Mouse (Mus musculus) CH12.LX (cell line): ENCODE data around the gene Upp2. TPM values are rescaled to one million over a fixed set of nuclear protein-coding genes. Genes with fewer than 3 reads are reported as not detected.

ENCODE experiments used
- DNase-seq: peaks from one replicate; pipeline ENCODE4 v3.0.0-alpha.2; 2013; ENCODE audit errors: extremely low read depth
- H3K27ac ChIP-seq: 2 replicates; pipeline ENCODE4 v1.5.1; 2012; ENCODE audit warnings: low read depth, mild to moderate bottlenecking, control low read depth, moderate library complexity; ENCODE audit not compliant: insufficient read depth
- H3K27me3 ChIP-seq: replicated peaks from 2 replicates; pipeline ENCODE3; 2012; ENCODE audit warnings: inconsistent platforms
- H3K36me3 ChIP-seq, 2 experiments: replicated peaks in 1 of 2; 2 replicates each; pipeline versions ENCODE3 to v1.6.1; 2012; ENCODE audit warnings: inconsistent platforms in 1 of 2, low read length in 1 of 2, mild to moderate bottlenecking in 1 of 2, mixed read lengths in 1 of 2, moderate library complexity in 1 of 2; ENCODE audit not compliant: control insufficient read depth in 1 of 2, insufficient read depth in 1 of 2
- H3K4me1 ChIP-seq, 2 experiments: 2 replicates each; pipeline ENCODE4 v1.6.1; 2012; ENCODE audit warnings: inconsistent platforms in 1 of 2, moderate library complexity in 1 of 2; ENCODE audit not compliant: insufficient read depth in 2 of 2, control insufficient read depth in 1 of 2
- H3K4me2 ChIP-seq: 2 replicates; pipeline ENCODE4 v1.6.1; 2012; ENCODE audit warnings: low read depth, mild to moderate bottlenecking, control low read depth; ENCODE audit not compliant: poor library complexity, insufficient read depth, severe bottlenecking
- H3K4me3 ChIP-seq, 3 experiments: fragments of 150-350 bp in 1 of 3; sonication (generic) in 1 of 3; replicated peaks in 1 of 3; 2 replicates each; pipeline versions ENCODE3 to v1.5.1; 2011 to 2012; ENCODE audit warnings: low read depth in 2 of 3, low read length in 2 of 3, mild to moderate bottlenecking in 2 of 3, moderate library complexity in 2 of 3, control low read depth in 1 of 3, improper control_type of control experiment in 1 of 3, inconsistent platforms in 1 of 3, mixed read lengths in 1 of 3; ENCODE audit not compliant: poor library complexity in 1 of 3
- H3K79me2 ChIP-seq: replicated peaks from 2 replicates; pipeline ENCODE4 v1.6.1; 2012; ENCODE audit warnings: mild to moderate bottlenecking, moderate library complexity; ENCODE audit not compliant: control insufficient read depth, poor library complexity, insufficient read depth, severe bottlenecking; ENCODE audit errors: extremely low read depth
- H3K9ac ChIP-seq: 2 replicates; pipeline ENCODE4 v1.6.1; 2012; ENCODE audit warnings: low read depth, mild to moderate bottlenecking, control low read depth, moderate library complexity; ENCODE audit not compliant: insufficient read depth
- H3K9me3 ChIP-seq: replicated peaks from 2 replicates; pipeline ENCODE3; 2012; ENCODE audit warnings: low read length, inconsistent platforms, mixed read lengths
- BHLHE40 ChIP-seq: IDR thresholded peaks from 2 replicates; pipeline ENCODE4 v1.6.1; 2011; ENCODE audit warnings: mild to moderate bottlenecking, low read depth, low read length, improper control_type of control experiment
- CTCF ChIP-seq, 2 experiments: IDR thresholded peaks in 1 of 2; conservative IDR thresholded peaks in 1 of 2; 2 replicates each; pipeline ENCODE4 v1.5.1; 2011 to 2012; ENCODE audit warnings: low read depth in 2 of 2, low read length in 2 of 2, improper control_type of control experiment in 1 of 2, inconsistent platforms in 1 of 2, mild to moderate bottlenecking in 1 of 2, moderate library complexity in 1 of 2
- E2F4 ChIP-seq: IDR thresholded peaks from 2 replicates; pipeline ENCODE4 v1.6.1; 2011; ENCODE audit warnings: low read depth, low read length, improper control_type of control experiment; ENCODE audit not compliant: insufficient replicate concordance
- ELF1 ChIP-seq: IDR thresholded peaks from 2 replicates; pipeline ENCODE4 v1.6.1; 2014; ENCODE audit warnings: low read depth, mild to moderate bottlenecking, inconsistent platforms, low read length, improper control_type of control experiment
- EP300 ChIP-seq: IDR thresholded peaks from 2 replicates; pipeline ENCODE4 v1.6.1; 2011; ENCODE audit warnings: low read length, improper control_type of control experiment
- GABPA ChIP-seq: IDR thresholded peaks from 2 replicates; pipeline ENCODE4 v1.6.1; 2012; ENCODE audit warnings: low read depth, low read length, improper control_type of control experiment, inconsistent platforms; ENCODE audit not compliant: insufficient replicate concordance
- HCFC1 ChIP-seq: IDR thresholded peaks from 2 replicates; pipeline ENCODE4 v1.6.1; 2012; ENCODE audit warnings: low read depth, mild to moderate bottlenecking, inconsistent platforms, low read length, improper control_type of control experiment
- MAFK ChIP-seq: IDR thresholded peaks from 2 replicates; pipeline ENCODE4 v1.6.1; 2011; ENCODE audit warnings: low read length, improper control_type of control experiment; ENCODE audit not compliant: insufficient replicate concordance
- MAX ChIP-seq: IDR thresholded peaks from 2 replicates; pipeline ENCODE4 v1.6.1; 2011; ENCODE audit warnings: low read length, improper control_type of control experiment
- MAZ ChIP-seq: IDR thresholded peaks from 2 replicates; pipeline ENCODE4 v1.6.1; 2012; ENCODE audit warnings: low read depth, mild to moderate bottlenecking, inconsistent platforms, low read length, improper control_type of control experiment, moderate library complexity
- MEF2A ChIP-seq: IDR thresholded peaks from 2 replicates; pipeline ENCODE4 v1.6.1; 2014; ENCODE audit warnings: low read depth, mild to moderate bottlenecking, inconsistent platforms, low read length, improper control_type of control experiment, borderline replicate concordance
- MXI1 ChIP-seq: IDR thresholded peaks from 2 replicates; pipeline ENCODE4 v1.6.1; 2011; ENCODE audit warnings: mild to moderate bottlenecking, low read depth, low read length, improper control_type of control experiment
- NELFE ChIP-seq: IDR thresholded peaks from 2 replicates; pipeline ENCODE4 v1.6.1; 2011; ENCODE audit warnings: low read depth, low read length, improper control_type of control experiment
- PAX5 ChIP-seq: IDR thresholded peaks from 2 replicates; pipeline ENCODE4 v1.6.1; 2012; ENCODE audit warnings: low read length, inconsistent platforms, mixed read lengths
- RAD21 ChIP-seq: IDR thresholded peaks from 2 replicates; pipeline ENCODE4 v1.6.1; 2011; ENCODE audit warnings: low read depth, mild to moderate bottlenecking, low read length, improper control_type of control experiment, moderate library complexity
- SIN3A ChIP-seq: IDR thresholded peaks from 2 replicates; pipeline ENCODE4 v1.6.1; 2012; ENCODE audit warnings: low read length, improper control_type of control experiment, inconsistent platforms
- TBP ChIP-seq: conservative IDR thresholded peaks from 2 replicates; pipeline ENCODE4 v1.6.1; 2011; ENCODE audit warnings: low read depth, low read length, improper control_type of control experiment
- ZMIZ1 ChIP-seq: IDR thresholded peaks from 2 replicates; pipeline ENCODE4 v1.6.1; 2012; ENCODE audit warnings: low read depth, mild to moderate bottlenecking, inconsistent platforms, low read length, improper control_type of control experiment
- dilution Hi-C: fragments of 300-500 bp; cut with MboI; formaldehyde crosslinking; loops from 2 replicates; pipeline ENCODE4 v1.14.3; 2020; ENCODE audit warnings: low sequenced_read_pairs; ENCODE audit not compliant: extremely low pct_unique_long_range_greater_than_20kb, extremely low pct_ligation_motif_present
- in situ Hi-C: fragments of 300-500 bp; cut with MboI; formaldehyde crosslinking; loops from 3 replicates; pipeline ENCODE4 v1.14.3; 2019; ENCODE audit warnings: low sequenced_read_pairs, low pct_ligation_motif_present, low pct_unique_long_range_greater_than_20kb, mixed read lengths
- polyA plus RNA-seq: library from polyadenylated mRNA; unstranded; fragments of >175 nt; gene quantifications from 2 replicates; pipeline ENCODE4 v1.2.1, GENCODE M21; 2012; ENCODE audit warnings: low read depth; ENCODE audit not compliant: insufficient read length
- total RNA-seq, 2 experiments: library from RNA; depleted of rRNA; stranded (reverse); fragments of 300-350 nt in 1 of 2; fragments of >200 nt in 1 of 2; gene quantifications; 2 replicates each; pipeline ENCODE4 v1.2.3; 2012 to 2014

Gene Upp2
- total and polyA plus RNA-seq, 3 experiments: not detected

GRCm38 (mm10) chr2:58536796-58537195, 30.3 kb upstream of the Upp2 start:
- H3K4me1 ChIP-seq: no peaks in the 10 kb centered on the region
- TF ChIP-seq GABPA (no peak), E2F4 (no peak)
- TF ChIP-seq, all 38 proteins: peak for 0
- Histone ChIP-seq H3K9ac (no peak overlapping the region), H3K4me3 (no peak overlapping the region), H3K27ac (no peak overlapping the region), H3K36me3 (no peaks in the 10 kb centered on the region), H3K79me2 (no peaks in the 10 kb centered on the region), H3K27me3 (no peaks in the 10 kb centered on the region), H3K4me2 (no peak overlapping the region), H3K9me3 (peaks cover 34% of the 10 kb centered on the region)
- DNase-seq: no peak
- in situ Hi-C loops: no loop called here
- dilution Hi-C loops: no loop called here

- H3K36me3 ChIP-seq: no peaks in the 10 kb centered on the region
- no peak overlapping the region for H3K4me3 ChIP-seq
- H3K9ac ChIP-seq: no peak overlapping the region
- H3K79me2 ChIP-seq: no peaks in the 10 kb centered on the region
- H3K4me2 ChIP-seq: no peak overlapping the region
- no peak for DNase-seq
- H3K9me3 ChIP-seq: peaks cover 31% of the 10 kb centered on the region
- no peaks in the 10 kb centered on the region for H3K27me3 ChIP-seq
- H3K27ac ChIP-seq: no peak overlapping the region
- TF ChIP-seq SIN3A (no peak), TBP (no peak), MAZ (no peak), MAX (no peak), PAX5 (no peak), EP300 (no peak), BHLHE40 (no peak), MAFK (no peak), CTCF (conservative IDR thresholded peaks at IDR 0.05 in 1 of 2, IDR thresholded peaks at IDR 0.05 in 1 of 2; ENCODE audit: low read depth in 2 of 2, low read length in 2 of 2) (no peak), NELFE (no peak), MXI1 (no peak), MEF2A (no peak), GABPA (no peak), HCFC1 (no peak), ELF1 (no peak), RAD21 (no peak), ZMIZ1 (no peak)
- in situ Hi-C loops: no loop called here
- dilution Hi-C loops: no loop called here
- no peaks in the 10 kb centered on the region for H3K4me1 ChIP-seq
Measured at GRCm38 (mm10) chr2:58538196-58538595, 28.9 kb upstream of the Upp2 start.
